Mouse (Mus musculus) bone marrow macrophage, adult 2 months (primary cell): Measurements from ENCODE around the gene Vat1l. TPM values are rescaled to one million over a fixed set of nuclear protein-coding genes. Genes with fewer than 3 reads are reported as not detected.

Experiments
- H3K27ac ChIP-seq: 2 replicates; pipeline ENCODE4 v1.5.1; 2012; ENCODE audit warnings: low read depth, low read length; ENCODE audit not compliant: insufficient read depth
- H3K4me1 ChIP-seq: 2 replicates; pipeline ENCODE4 v1.6.1; 2012; ENCODE audit warnings: low read length; ENCODE audit not compliant: control insufficient read depth, insufficient read depth
- H3K4me3 ChIP-seq: 2 replicates; pipeline ENCODE4 v1.5.1; 2012; ENCODE audit warnings: mild to moderate bottlenecking, low read length, moderate library complexity; ENCODE audit not compliant: insufficient read depth
- CTCF ChIP-seq: IDR thresholded peaks from 2 replicates; pipeline ENCODE4 v1.5.1; 2012; ENCODE audit warnings: low read depth, mild to moderate bottlenecking, low read length, moderate library complexity
- POLR2A ChIP-seq: IDR thresholded peaks from 2 replicates; pipeline ENCODE4 v1.6.1; 2012; ENCODE audit warnings: mild to moderate bottlenecking, low read depth, low read length, borderline replicate concordance
- polyA plus RNA-seq: library from polyadenylated mRNA; stranded (reverse); fragments of >200 nt; gene quantifications from 2 replicates; pipeline ENCODE4 v1.2.4, GENCODE M21; 2012; ENCODE audit not compliant: missing spikeins, insufficient read depth, insufficient read length

The Vat1l gene
- polyA plus RNA-seq, 1 experiment = not detected

GRCm38 (mm10) chr8:114294889-114295748, 89.7 kb downstream of the Vat1l start:
- H3K4me3 ChIP-seq = no peak overlapping the region
- no peaks in the 10 kb centered on the region for H3K4me1 ChIP-seq
- TF ChIP-seq POLR2A = no peak
- TF ChIP-seq CTCF = no peak
- no peak overlapping the region for H3K27ac ChIP-seq

GRCm38 (mm10) chr8:114295749-114296067, 90.3 kb downstream of the Vat1l start:
- TF ChIP-seq CTCF = no peak
- no peak for TF ChIP-seq POLR2A
- H3K4me3 ChIP-seq = no peak overlapping the region
- H3K4me1 ChIP-seq = no peaks in the 10 kb centered on the region
- H3K27ac ChIP-seq = no peak overlapping the region

DNA sequence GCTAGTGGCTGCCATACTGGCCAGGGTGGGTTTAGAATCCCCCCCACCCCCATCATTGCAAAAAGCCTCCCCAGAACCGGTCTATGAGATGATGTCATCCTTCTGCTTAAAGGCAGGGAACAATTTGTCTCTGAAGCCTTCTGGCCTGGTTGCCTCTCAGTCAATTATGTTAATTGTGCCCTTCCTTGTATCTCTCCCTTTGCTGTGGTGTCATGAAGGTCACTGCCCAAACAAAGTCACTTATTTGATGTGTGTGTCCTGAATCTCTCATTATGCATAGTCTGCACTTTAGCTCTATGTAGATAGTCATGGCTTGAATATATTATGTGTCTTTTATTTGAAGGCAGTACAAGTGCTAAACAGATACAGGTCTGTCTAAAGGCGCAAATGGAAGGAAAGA, 92.8 kb downstream of the Vat1l start:
- Histone ChIP-seq H3K4me1 (no peaks in the 10 kb centered on the region), H3K27ac (no peak overlapping the region), H3K4me3 (no peak overlapping the region)
- no peak for TF ChIP-seq POLR2A
- no peak for TF ChIP-seq CTCF

DNA sequence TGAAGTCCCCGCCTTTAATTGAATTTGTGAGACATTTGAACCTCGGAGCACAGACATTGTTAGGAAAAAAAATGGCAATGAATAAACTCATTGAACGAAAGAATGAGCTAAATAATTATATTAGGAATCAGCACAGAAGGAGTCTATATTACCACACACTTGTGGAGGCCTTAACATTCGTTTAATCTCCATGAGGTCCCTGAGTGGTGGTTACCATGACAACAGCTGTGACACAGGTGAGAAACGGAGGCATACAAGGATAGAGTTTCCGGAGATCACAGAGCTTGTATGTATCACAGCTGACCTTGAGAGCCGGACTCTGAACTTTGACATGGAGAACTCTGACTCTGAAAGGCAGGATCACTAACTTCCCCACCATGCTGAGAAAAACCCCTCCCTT, 94.7 kb downstream of the Vat1l start:
- Histone ChIP-seq H3K27ac (no peak overlapping the region), H3K4me3 (no peak overlapping the region), H3K4me1 (no peaks in the 10 kb centered on the region)
- TF ChIP-seq CTCF (no peak), POLR2A (no peak)

DNA sequence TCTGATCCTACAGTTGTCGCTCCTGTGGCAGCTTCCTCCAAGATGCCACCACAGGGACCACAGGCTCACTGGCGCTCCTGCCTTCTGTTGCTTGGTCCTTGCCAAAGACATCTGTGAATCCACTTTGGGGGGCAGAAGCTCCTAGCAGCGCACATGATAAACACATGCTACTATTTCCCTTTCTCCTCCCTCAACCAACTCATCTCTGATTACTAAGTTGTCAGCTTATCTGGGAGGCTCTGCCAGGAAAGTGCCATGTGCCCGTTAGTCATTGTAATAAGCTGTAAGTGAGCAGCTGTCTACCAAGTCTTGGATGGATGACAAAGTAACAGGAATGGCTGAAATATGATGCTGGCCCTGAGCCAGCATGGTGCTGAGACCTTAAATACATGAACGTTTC, 100.9 kb downstream of the Vat1l start:
- H3K4me3 ChIP-seq = no peak overlapping the region
- TF ChIP-seq POLR2A (no peak), CTCF (no peak)
- H3K27ac ChIP-seq = no peak overlapping the region
- no peaks in the 10 kb centered on the region for H3K4me1 ChIP-seq

DNA sequence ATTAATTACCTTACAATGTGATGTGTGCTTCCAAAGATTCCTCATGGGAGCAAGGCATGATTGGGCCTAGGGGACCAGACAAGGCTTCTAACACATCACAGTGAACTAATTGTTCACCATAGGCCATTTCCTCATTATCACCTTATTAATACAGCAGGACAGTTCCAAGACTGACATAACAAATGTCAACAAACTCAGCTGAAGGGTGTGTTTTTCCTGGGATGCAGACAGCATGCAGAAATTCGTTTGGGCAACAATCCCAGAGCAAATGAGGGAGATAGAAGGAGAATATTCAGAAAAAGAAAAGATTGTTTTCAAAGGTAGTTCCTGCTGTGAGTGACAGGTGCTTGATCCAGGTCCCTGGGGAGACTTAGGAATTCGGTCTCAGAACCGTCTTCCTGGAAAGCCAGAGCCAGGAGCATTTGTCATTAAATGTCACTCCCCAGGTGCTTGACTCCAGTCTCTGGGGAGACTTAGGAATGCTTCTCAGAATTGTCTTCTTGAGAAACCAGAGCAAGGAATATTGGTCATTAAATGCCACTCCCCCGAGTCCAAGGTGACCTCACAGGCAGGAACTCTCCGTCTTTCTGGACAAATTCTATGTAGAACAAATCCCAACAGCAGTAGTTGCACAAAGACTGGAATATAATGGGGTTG, 109.4 kb downstream of the Vat1l start:
- no peaks in the 10 kb centered on the region for H3K4me1 ChIP-seq
- no peak overlapping the region for H3K27ac ChIP-seq
- H3K4me3 ChIP-seq = no peak overlapping the region
- no peak for TF ChIP-seq CTCF
- no peak for TF ChIP-seq POLR2A

DNA sequence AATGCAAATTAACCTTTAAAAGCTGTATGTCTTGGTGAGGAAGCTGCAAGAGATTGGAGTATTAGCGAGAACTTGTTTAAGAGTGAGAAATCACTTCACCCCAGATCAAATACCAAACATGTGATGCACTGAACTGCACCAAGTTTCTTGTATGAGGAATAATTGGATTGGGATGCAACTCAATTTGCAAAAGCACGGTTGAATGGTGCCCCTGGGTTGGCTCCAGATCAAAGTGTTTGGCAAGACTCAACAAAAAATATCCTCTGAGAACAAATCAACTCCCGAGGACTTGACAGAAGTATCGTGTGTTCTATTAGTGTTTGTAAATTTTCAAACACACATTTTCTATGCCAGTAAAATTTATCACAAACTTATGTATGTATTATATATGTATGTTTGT, 112.7 kb downstream of the Vat1l start:
- Histone ChIP-seq H3K27ac (no peak overlapping the region), H3K4me3 (no peak overlapping the region), H3K4me1 (no peaks in the 10 kb centered on the region)
- TF ChIP-seq CTCF = no peak
- no peak for TF ChIP-seq POLR2A

DNA sequence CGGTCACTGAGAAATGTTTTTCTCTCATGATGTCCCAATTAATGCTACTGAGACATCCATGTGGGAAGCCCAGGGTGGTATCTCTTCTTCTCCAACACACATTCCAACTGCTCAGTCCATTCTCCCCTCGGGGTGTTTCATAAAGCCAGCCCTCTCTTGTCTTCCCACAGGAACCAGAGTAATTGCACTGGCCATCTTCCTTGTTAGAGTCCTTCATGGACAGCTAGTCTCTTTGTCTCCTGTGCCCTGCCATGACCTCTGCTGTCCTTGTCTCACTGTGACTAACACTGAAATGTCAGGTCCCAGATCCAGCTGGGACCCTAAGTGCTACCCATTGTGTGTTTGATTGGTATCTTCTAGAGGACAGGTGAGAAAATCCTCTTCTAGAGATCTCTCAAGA, 116.7 kb downstream of the Vat1l start:
- Histone ChIP-seq H3K4me1 (no peaks in the 10 kb centered on the region), H3K4me3 (no peak overlapping the region), H3K27ac (no peak overlapping the region)
- TF ChIP-seq CTCF = no peak
- TF ChIP-seq POLR2A = no peak

GRCm38 (mm10) chr8:114331928-114332327, 126.5 kb downstream of the Vat1l start:
- no peaks in the 10 kb centered on the region for H3K4me1 ChIP-seq
- TF ChIP-seq CTCF (no peak), POLR2A (no peak)
- H3K27ac ChIP-seq = no peak overlapping the region
- H3K4me3 ChIP-seq = no peak overlapping the region

DNA sequence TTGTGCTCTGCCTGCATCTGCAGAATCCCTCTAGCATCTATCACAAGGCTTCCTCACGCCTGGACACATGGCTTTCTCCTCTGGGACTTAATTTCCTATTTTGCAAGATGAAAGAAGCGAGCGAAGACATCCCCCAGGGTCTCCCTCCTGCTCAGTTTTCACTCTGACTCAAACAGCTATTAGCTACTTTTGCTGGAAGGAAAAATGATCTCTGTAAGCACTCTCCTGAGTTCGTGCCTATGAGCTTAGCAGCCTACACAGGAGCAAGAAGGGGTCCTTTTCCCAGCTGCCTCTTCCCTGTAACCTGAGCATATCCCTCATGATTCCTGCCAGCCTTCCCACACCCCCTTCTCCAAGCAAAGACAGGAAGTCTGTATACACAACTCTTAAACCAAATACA, 127.5 kb downstream of the Vat1l start:
- H3K27ac ChIP-seq = no peak overlapping the region
- no peaks in the 10 kb centered on the region for H3K4me1 ChIP-seq
- no peak overlapping the region for H3K4me3 ChIP-seq
- TF ChIP-seq CTCF = no peak
- TF ChIP-seq POLR2A = no peak
